Mouse (Mus musculus): ENCODE data around the gene Avpi1.
"Not testable (repeated sequence)": the region's sequence is repeated elsewhere in the genome, so short reads cannot be mapped to it uniquely, and the experiment has no call there.

Avpi1 gene

GRCm38 (mm10) chr19:42090637-42091141 lies 38.2 kb downstream of the Avpi1 start:
- no peak for DNase-seq

DNA sequence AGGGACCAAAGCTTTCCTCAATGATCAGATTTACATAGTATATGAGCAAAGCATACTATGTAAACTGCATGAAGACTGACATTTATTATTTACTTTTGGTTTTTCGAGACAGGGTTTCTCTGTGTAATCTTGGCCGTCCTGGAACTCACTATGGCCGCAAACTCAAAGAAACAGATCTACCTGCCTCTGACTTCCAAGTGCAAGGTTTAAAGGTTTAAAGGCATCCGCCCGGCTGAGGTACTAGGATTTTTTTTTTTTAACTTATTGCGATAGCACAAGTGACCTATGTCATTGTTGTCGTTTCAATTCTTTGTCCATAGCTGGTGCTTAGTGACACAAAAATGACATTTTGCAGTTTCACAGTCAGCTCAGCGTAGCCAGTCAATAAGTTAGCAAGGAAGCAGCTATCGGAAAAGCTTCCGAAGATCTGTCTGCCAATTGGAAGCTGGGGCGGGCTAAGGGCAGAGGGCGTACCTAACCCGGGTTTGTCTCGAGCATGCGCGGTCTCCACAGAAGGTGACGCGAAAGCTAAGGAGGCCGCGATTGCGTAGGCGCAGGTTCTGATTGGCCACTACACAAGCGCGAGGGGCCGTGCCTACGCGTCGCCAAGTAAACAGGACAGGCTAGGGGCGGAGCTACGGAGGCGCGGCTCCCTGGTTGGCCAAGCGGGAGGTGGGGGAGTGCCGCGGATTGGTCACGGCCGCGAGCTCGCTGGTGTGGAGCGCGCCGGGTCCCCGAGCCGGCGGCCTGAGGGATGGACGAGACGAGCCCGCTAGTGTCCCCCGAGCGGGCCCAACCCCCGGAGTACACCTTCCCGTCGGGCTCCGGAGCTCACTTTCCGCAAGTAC lies 38.9 kb downstream of the Avpi1 start, which contains the start of gene Pi4k2a:
Pi4k2a (plus strand) TSS at position 723 of the 848 bp plus-strand sequence.
- DNase-seq, result peak; percentile 99

DNA sequence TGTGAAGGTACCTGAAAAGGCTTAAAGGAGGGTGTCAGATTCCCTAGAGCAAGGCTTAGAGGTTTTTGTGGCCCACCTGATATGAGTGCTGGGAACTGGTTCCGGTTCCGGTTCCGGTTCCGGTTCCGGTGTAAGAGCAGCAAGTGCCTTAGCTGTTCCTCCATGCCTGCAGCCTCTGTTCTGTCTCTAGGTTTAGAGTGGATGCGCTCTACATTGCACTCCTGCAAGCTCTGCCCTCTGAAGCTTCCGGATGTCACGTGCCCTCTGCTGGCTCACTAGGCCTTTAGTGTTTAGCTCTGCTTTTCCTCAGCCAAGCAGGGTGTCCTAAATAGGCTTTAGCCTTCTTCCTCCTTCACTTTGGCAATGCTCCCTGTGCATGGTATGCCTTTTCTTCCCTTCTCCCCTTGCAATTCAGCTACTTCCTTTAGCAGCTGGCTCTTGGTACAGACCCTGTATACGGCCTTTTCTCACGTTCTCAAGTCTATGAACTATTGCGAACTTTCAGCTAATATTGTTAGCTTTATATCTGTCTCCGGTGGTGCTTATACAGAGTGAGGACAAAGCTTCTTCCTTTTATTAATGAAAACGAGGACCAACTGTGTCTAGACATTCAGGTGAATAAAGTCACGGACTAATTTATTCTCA lies 39.6 kb downstream of the Avpi1 start:
- peak; percentile 73 for DNase-seq

- peak; percentile 92 for DNase-seq
Measured at GRCm38 (mm10) chr19:42086166-42086565, 42.7 kb downstream of the Avpi1 start, which contains the start of gene Morn4. Gene Morn4, minus strand, starts transcription at chr19:42086357.

DNA sequence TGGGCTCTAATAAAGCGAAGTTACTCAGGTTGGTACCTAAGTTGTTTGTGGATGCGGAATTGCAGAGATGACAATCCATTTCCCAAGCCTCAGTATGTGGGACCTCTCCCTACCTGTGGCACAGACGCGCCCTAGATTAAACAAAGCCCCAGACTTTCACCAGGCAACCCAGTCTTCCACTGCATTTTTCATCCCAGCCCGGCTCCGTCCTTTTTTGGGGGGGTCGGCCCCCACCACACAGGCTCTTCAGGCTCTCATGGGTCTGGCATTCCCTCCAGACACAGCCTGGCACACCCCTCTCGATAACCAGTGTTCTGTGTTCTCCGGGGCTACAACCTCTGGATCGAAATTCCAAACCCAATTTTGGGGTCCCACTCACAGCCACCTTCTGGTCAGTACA lies 43.2 kb downstream of the Avpi1 start:
- DNase-seq, result no peak

DNA sequence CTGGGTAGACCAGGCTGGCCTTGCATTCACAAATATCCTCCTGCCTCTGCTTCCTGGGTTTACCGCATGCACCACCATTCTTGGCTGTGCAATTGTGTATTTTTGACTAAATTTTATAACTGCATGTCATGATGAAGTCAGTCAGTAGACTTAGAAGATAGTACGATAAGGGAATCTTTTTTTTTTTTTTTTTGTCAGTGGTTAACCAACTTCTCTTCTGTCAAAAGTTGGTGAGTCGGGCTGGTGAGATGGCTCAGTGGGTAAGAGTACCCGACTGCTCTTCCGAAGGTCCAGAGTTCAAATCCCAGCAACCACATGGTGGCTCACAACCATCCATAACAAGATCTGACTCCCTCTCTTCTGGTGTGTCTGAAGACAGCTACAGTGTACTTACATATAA lies 47.2 kb downstream of the Avpi1 start:
- DNase-seq, result not testable (repeated sequence)

DNA sequence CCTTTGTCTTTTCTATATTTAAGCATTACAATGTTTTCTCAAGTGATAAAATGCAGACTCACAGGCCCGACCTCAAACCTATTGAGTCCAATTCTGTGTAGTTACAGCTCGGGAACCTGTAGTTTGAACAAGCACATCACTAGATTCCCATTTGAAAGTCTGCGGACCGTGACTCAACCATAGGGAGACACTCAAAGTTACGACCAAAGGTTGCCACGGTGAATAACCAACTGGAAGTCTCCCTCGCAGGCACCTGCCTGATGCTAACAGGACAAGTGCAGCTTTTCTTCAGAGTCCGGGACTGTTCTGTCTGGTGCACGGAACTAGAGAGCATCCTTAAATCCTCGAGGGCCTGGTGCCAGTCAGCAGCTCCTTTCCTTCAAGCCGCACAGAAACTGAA lies 48.4 kb downstream of the Avpi1 start:
- DNase-seq, result no peak

DNA sequence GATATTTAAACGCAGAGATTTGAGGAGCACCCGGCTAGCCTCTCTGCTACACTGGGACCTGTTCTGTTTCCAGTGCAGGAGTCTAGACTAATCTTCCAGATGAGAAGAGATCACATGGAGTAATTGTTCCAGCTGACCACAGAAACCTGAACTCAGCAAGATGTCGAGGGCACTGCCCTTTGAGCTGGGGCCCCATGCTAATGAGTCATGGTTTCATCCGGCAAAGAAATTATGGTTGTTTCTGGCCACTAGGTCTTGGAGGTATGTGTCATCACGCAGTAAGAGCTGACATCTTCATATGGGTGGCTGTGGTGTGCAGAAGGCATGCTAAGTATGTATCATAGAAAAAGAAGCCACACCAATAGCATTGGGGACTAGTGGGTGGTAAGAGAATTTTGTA lies 48.9 kb downstream of the Avpi1 start:
- DNase-seq, result no peak

- no peak for DNase-seq
Measured at GRCm38 (mm10) chr19:42079006-42079405, 49.9 kb downstream of the Avpi1 start.

GRCm38 (mm10) chr19:42078566-42078965 lies 50.3 kb downstream of the Avpi1 start:
- DNase-seq, result no peak

- no peak for DNase-seq
Measured at GRCm38 (mm10) chr19:42075992-42076391, 52.9 kb downstream of the Avpi1 start.

GRCm38 (mm10) chr19:42075051-42075450 lies 53.8 kb downstream of the Avpi1 start:
- no peak for DNase-seq
